Mouse (Mus musculus): ENCODE measurements around the gene Pglyrp1. TPM values are rescaled to one million over a fixed set of nuclear protein-coding genes. Genes with fewer than 3 reads are reported as not detected.

Pglyrp1 gene
- polyA plus RNA-seq, 1 experiment, result not detected

GRCm38 (mm10) chr7:18902486-18902885 lies 31.4 kb downstream of the Pglyrp1 start:
- Histone ChIP-seq H3K79me2 (ENCODE audit: control insufficient read depth, insufficient read depth) (no peaks in the 10 kb centered on the region), H3ac (ENCODE audit: control insufficient read depth, insufficient read length) (no peak overlapping the region), H3K27me3 (ENCODE audit: control insufficient read depth, insufficient read depth, insufficient read length) (no peaks in the 10 kb centered on the region), H3K4me2 (ENCODE audit: low read depth) (no peak overlapping the region), H3K4me3 (no peak overlapping the region), H3K36me3 (ENCODE audit: control insufficient read depth, insufficient read depth) (no peaks in the 10 kb centered on the region)
- TF ChIP-seq POLR2AphosphoS2 (IDR thresholded peaks at IDR 0.05; ENCODE audit: insufficient read length, low read depth) (no peak), MAX (IDR thresholded peaks at IDR 0.05; ENCODE audit: low read depth) (no peak), MYOD1 (IDR thresholded peaks at IDR 0.05; ENCODE audit: control insufficient read depth in 1 of 3, insufficient read length in 2 of 3, low read depth in 2 of 3) (no peak), POLR2A (IDR thresholded peaks at IDR 0.05; ENCODE audit: insufficient read length, low read depth) (no peak), SRF (IDR thresholded peaks at IDR 0.05; ENCODE audit: control insufficient read depth, insufficient read length, low read depth) (no peak), USF1 (IDR thresholded peaks at IDR 0.05; ENCODE audit: low read depth) (no peak), CEBPB (IDR thresholded peaks at IDR 0.05; ENCODE audit: insufficient read depth, poor library complexity, severe bottlenecking) (no peak), MYOG (IDR thresholded peaks at IDR 0.05; ENCODE audit: control insufficient read depth in 1 of 3, insufficient read depth in 1 of 3, insufficient read length in 2 of 3, low read depth in 2 of 3) (no peak), REST (IDR thresholded peaks at IDR 0.05; ENCODE audit: insufficient read depth, insufficient read length) (no peak), TCF3 (IDR thresholded peaks at IDR 0.05; ENCODE audit: insufficient read length, low read depth) (no peak), E2F4 (IDR thresholded peaks at IDR 0.05; ENCODE audit: insufficient read depth) (no peak), TCF12 (IDR thresholded peaks at IDR 0.05; ENCODE audit: insufficient read depth, poor library complexity, severe bottlenecking) (no peak)

- Histone ChIP-seq H3K4me2 (ENCODE audit: low read depth) (no peak overlapping the region), H3ac (ENCODE audit: control insufficient read depth, insufficient read length) (no peak overlapping the region), H3K4me3 (no peak overlapping the region), H3K79me2 (ENCODE audit: control insufficient read depth, insufficient read depth) (peaks cover 5% of the 10 kb centered on the region), H3K27me3 (ENCODE audit: control insufficient read depth, insufficient read depth, insufficient read length) (no peaks in the 10 kb centered on the region), H3K36me3 (ENCODE audit: control insufficient read depth, insufficient read depth) (no peaks in the 10 kb centered on the region)
- TF ChIP-seq MAX (IDR thresholded peaks at IDR 0.05; ENCODE audit: low read depth) (no peak), SRF (IDR thresholded peaks at IDR 0.05; ENCODE audit: control insufficient read depth, insufficient read length, low read depth) (no peak), POLR2A (IDR thresholded peaks at IDR 0.05; ENCODE audit: insufficient read length, low read depth) (no peak), TCF12 (IDR thresholded peaks at IDR 0.05; ENCODE audit: insufficient read depth, poor library complexity, severe bottlenecking) (no peak), TCF3 (IDR thresholded peaks at IDR 0.05; ENCODE audit: insufficient read length, low read depth) (no peak), POLR2AphosphoS2 (IDR thresholded peaks at IDR 0.05; ENCODE audit: insufficient read length, low read depth) (no peak), MYOG (IDR thresholded peaks at IDR 0.05; ENCODE audit: control insufficient read depth in 1 of 3, insufficient read depth in 1 of 3, insufficient read length in 2 of 3, low read depth in 2 of 3) (no peak), USF1 (IDR thresholded peaks at IDR 0.05; ENCODE audit: low read depth) (no peak), CEBPB (IDR thresholded peaks at IDR 0.05; ENCODE audit: insufficient read depth, poor library complexity, severe bottlenecking) (no peak)
These were observed 33.8 kb downstream of the Pglyrp1 start for GRCm38 (mm10) chr7:18904971-18905370.

- no peaks in the 10 kb centered on the region for H3K36me3 ChIP-seq (ENCODE audit: control insufficient read depth, insufficient read depth)
- peak overlapping the region; percentile 46 for H3K4me3 ChIP-seq
- H3K79me2 ChIP-seq (ENCODE audit: control insufficient read depth, insufficient read depth), result peaks cover 5% of the 10 kb centered on the region
- H3K4me2 ChIP-seq (ENCODE audit: low read depth), result peak overlapping the region; percentile 78
- no peak for TF ChIP-seq SRF (IDR thresholded peaks at IDR 0.05; ENCODE audit: control insufficient read depth, insufficient read length, low read depth)
- no peak for TF ChIP-seq TCF3 (IDR thresholded peaks at IDR 0.05; ENCODE audit: insufficient read length, low read depth)
- TF ChIP-seq CEBPB (IDR thresholded peaks at IDR 0.05; ENCODE audit: insufficient read depth, poor library complexity, severe bottlenecking), result no peak
- no peak for TF ChIP-seq TCF12 (IDR thresholded peaks at IDR 0.05; ENCODE audit: insufficient read depth, poor library complexity, severe bottlenecking)
- no peak for TF ChIP-seq POLR2AphosphoS2 (IDR thresholded peaks at IDR 0.05; ENCODE audit: insufficient read length, low read depth)
- no peak for TF ChIP-seq USF1 (IDR thresholded peaks at IDR 0.05; ENCODE audit: low read depth)
- no peak for TF ChIP-seq MAX (IDR thresholded peaks at IDR 0.05; ENCODE audit: low read depth)
- no peak for TF ChIP-seq E2F4 (IDR thresholded peaks at IDR 0.05; ENCODE audit: insufficient read depth)
- no peak for TF ChIP-seq MYOG (IDR thresholded peaks at IDR 0.05; ENCODE audit: control insufficient read depth in 1 of 3, insufficient read depth in 1 of 3, insufficient read length in 2 of 3, low read depth in 2 of 3)
- no peak for TF ChIP-seq REST (IDR thresholded peaks at IDR 0.05; ENCODE audit: insufficient read depth, insufficient read length)
- TF ChIP-seq POLR2A (IDR thresholded peaks at IDR 0.05; ENCODE audit: insufficient read length, low read depth), result no peak
- TF ChIP-seq MYOD1 (IDR thresholded peaks at IDR 0.05; ENCODE audit: control insufficient read depth in 1 of 3, insufficient read length in 2 of 3, low read depth in 2 of 3), result no peak
- H3K27me3 ChIP-seq (ENCODE audit: control insufficient read depth, insufficient read depth, insufficient read length), result no peaks in the 10 kb centered on the region
- peak overlapping the region; percentile 60 for H3ac ChIP-seq (ENCODE audit: control insufficient read depth, insufficient read length)
These were observed 38.7 kb downstream of the Pglyrp1 start for GRCm38 (mm10) chr7:18909797-18910196.

- TF ChIP-seq POLR2AphosphoS2 (IDR thresholded peaks at IDR 0.05; ENCODE audit: insufficient read length, low read depth) (peak; percentile 53), REST (IDR thresholded peaks at IDR 0.05; ENCODE audit: insufficient read depth, insufficient read length) (no peak), USF1 (IDR thresholded peaks at IDR 0.05; ENCODE audit: low read depth) (peak; percentile 76), POLR2A (IDR thresholded peaks at IDR 0.05; ENCODE audit: insufficient read length, low read depth) (peak; percentile 67), CEBPB (IDR thresholded peaks at IDR 0.05; ENCODE audit: insufficient read depth, poor library complexity, severe bottlenecking) (no peak)
- H3K27me3 ChIP-seq (ENCODE audit: control insufficient read depth, insufficient read depth, insufficient read length), result no peaks in the 10 kb centered on the region
- peak within 1 kb of the TSS; percentile 60 for H3ac ChIP-seq (ENCODE audit: control insufficient read depth, insufficient read length)
- peak within 1 kb of the TSS; percentile 79 for H3K4me2 ChIP-seq (ENCODE audit: low read depth)
- H3K4me3 ChIP-seq, result peak within 1 kb of the TSS; percentile 46
- H3K36me3 ChIP-seq (ENCODE audit: control insufficient read depth, insufficient read depth), result no peaks in the 10 kb centered on the region
- H3K79me2 ChIP-seq (ENCODE audit: control insufficient read depth, insufficient read depth), result peaks cover 5% of the 10 kb centered on the region
These were observed 39.2 kb downstream of the Pglyrp1 start, which contains the start of gene Ccdc61 for GRCm38 (mm10) chr7:18910241-18910831. Ccdc61 (minus strand) TSS chr7:18910415.

Measured in myocyte (in vitro differentiated cells).